Mouse (Mus musculus) megakaryocyte, embryonic 14.5 days (primary cell): ENCODE measurements at regions not wholly inside any gene's neighbourhood (a gene's known extent, or its start where the extent isn't known, plus 50 kb on each side); places are given as distances from the start of the nearest gene placed in this dataset.

ENCODE experiments used
- FLI1 ChIP-seq: IDR thresholded peaks from 2 replicates; pipeline ENCODE4 v1.6.1; 2012; ENCODE audit warnings: low read length, inconsistent platforms, mixed read lengths
- GATA1 ChIP-seq: IDR thresholded peaks from 3 replicates; pipeline ENCODE4 v1.6.1; 2012; ENCODE audit warnings: mixed read lengths, low read length, inconsistent platforms, borderline replicate concordance

DNA sequence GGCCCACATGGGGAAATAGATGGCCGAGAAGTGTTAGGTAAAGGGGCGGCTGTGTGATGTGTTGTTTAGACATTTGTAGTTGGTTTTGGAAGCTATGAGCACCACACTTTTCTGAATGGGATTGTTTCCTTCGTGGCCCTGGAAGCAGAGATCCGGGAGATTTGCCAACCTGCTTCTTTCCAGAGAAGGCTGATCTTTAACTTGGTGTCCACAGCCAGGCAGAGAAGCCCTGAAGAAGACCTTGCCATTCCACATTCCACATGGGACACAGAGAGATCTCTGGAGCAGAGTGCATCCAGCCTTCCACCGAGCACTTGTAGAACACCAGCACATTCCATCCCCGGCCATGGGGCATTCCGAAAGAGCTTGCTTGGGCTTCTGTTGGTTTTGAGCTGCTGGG, 70.2 kb downstream of the Bod1 start:
- TF ChIP-seq GATA1 (no peak), FLI1 (no peak)
